Mouse (Mus musculus): ENCODE measurements around the gene Cers5.
A peak's percentile ranks its signal among the peaks of the same experiment; 100 is the strongest.

Gene Cers5

GRCm38 (mm10) chr15:99724292-99725021, 48.2 kb downstream of the Cers5 start:
- peak; percentile 81 for DNase-seq

- no peak for DNase-seq
Observed at GRCm38 (mm10) chr15:99723515-99724291, 49.0 kb downstream of the Cers5 start.

- DNase-seq, result no peak
Observed at GRCm38 (mm10) chr15:99723120-99723514, 49.6 kb downstream of the Cers5 start.

- DNase-seq, result no peak
Observed at GRCm38 (mm10) chr15:99721921-99722743, 50.6 kb downstream of the Cers5 start.

GRCm38 (mm10) chr15:99719865-99720264, 52.8 kb downstream of the Cers5 start:
- no peak for DNase-seq

GRCm38 (mm10) chr15:99718461-99719021, 54.1 kb downstream of the Cers5 start:
- no peak for DNase-seq

- peak; percentile 83 for DNase-seq
Observed at GRCm38 (mm10) chr15:99717386-99718334, 55.0 kb downstream of the Cers5 start, which contains the start of gene Gpd1. Gpd1 (plus strand) TSS chr15:99717515.

GRCm38 (mm10) chr15:99716814-99717213, 55.9 kb downstream of the Cers5 start:
- no peak for DNase-seq

- no peak for DNase-seq
Observed at GRCm38 (mm10) chr15:99715982-99716746, 56.5 kb downstream of the Cers5 start.

- DNase-seq, result peak; percentile 85
Observed at GRCm38 (mm10) chr15:99715361-99715865, 57.3 kb downstream of the Cers5 start.

GRCm38 (mm10) chr15:99714858-99715257, 57.8 kb downstream of the Cers5 start:
- peak; percentile 92 for DNase-seq

- no peak for DNase-seq
Observed at GRCm38 (mm10) chr15:99714206-99714605, 58.5 kb downstream of the Cers5 start.

- DNase-seq, result no peak
Observed at GRCm38 (mm10) chr15:99713569-99713968, 59.1 kb downstream of the Cers5 start.

GRCm38 (mm10) chr15:99712666-99713559, 59.8 kb downstream of the Cers5 start:
- no peak for DNase-seq

- no peak for DNase-seq
Observed at GRCm38 (mm10) chr15:99711491-99711890, 61.2 kb downstream of the Cers5 start.

- no peak for DNase-seq
Observed at GRCm38 (mm10) chr15:99710221-99711190, 62.2 kb downstream of the Cers5 start.

- no peak for DNase-seq
Observed at GRCm38 (mm10) chr15:99708176-99708575, 64.5 kb downstream of the Cers5 start.

GRCm38 (mm10) chr15:99705440-99706048, 67.1 kb downstream of the Cers5 start, which contains the start of gene Gm17349:
Gm17349 (minus strand) TSS chr15:99705490.
- no peak for DNase-seq

Data from right cerebral cortex, adult 18-20 months (tissue).